Mouse (Mus musculus): ENCODE data around the gene Fam83c. TPM values are rescaled to one million over a fixed set of nuclear protein-coding genes. Genes with fewer than 3 reads are reported as not detected.

Gene Fam83c
- polyA plus RNA-seq, 1 experiment from 2014 or later = 0.36 TPM

DNA sequence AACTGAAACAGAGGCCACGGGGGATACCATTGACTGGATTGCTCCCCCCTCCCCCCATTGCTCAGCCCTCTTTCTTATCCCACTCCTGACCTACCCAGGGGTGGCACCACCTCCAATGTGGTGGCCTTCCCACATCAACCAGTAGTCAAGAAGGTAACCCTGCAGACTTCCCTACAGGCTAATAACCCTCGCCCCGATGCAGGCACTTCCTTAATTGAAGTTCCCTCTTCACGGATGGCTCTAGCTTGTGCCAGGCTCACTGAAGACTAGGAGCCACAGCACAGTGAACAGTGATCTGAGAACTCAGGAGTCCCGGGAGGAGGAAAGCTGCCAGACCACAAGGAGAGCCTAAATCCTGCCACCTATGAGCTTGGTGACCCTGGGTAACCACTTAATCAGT lies 47.7 kb downstream of the Fam83c start:
- Histone ChIP-seq H3K9me3 (no peaks in the 10 kb centered on the region), H3K27me3 (no peaks in the 10 kb centered on the region), H3K4me3 (no peak overlapping the region), H3K9ac (no peak overlapping the region), H3K4me2 (replicated peaks) (no peak overlapping the region), H3K27ac (no peak overlapping the region), H3K4me1 (no peaks in the 10 kb centered on the region), H3K36me3 (no peaks in the 10 kb centered on the region)
- WGBS = 70% methylated on average over 5 of the region's 5 CpGs
- no peak for ATAC-seq (ENCODE audit: insufficient number of reproducible peaks, insufficient read depth, low FRiP score, low TSS enrichment)

DNA sequence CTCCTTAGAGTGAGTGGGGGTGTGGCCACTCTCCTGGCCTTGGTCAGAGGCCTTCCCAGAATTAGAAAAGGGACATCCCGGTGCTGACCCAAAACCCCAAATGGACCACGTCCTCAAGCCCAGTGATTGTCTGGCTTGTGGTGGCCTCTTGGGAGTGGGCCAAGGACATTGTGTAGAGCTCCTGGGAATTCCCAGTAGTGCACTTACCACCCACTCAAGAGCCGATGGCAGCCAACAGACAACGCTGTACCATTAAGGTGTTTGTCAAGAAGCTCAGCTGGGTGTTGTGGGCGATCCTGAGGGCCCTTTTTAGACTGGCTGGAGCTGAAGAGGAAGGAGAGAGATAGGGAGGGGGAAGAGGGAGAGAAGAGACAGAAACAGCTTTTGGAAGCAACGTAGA lies 50.1 kb downstream of the Fam83c start:
- Histone ChIP-seq H3K27me3 (no peaks in the 10 kb centered on the region), H3K9me3 (no peaks in the 10 kb centered on the region), H3K27ac (no peak overlapping the region), H3K36me3 (no peaks in the 10 kb centered on the region), H3K4me2 (replicated peaks) (no peak overlapping the region), H3K4me3 (no peak overlapping the region), H3K4me1 (no peaks in the 10 kb centered on the region), H3K9ac (no peak overlapping the region)
- ATAC-seq (ENCODE audit: insufficient number of reproducible peaks, insufficient read depth, low FRiP score, low TSS enrichment) = no peak
- 75% methylated on average over 6 of the region's 6 CpGs for WGBS

DNA sequence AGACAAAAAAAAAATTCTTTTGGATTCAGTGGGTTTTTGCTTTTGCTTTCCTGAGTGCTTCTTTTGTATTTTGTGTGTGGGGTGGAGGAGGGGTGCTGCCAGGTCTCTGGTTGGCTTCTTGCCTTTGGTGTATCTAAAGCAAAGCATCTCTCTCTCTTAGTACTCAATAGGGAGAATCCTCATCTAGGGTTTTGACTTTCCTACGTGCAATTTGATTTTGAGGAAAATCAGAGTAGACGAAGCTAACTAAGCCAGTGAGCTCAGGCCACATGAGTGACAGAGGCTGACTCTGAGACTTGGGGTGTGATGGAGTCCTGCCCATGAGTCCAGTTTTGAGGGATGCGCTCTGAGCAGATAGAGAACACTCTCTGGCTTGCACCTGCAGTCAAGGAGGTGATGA lies 55.1 kb downstream of the Fam83c start:
- WGBS = 79% methylated on average over 3 of the region's 3 CpGs

DNA sequence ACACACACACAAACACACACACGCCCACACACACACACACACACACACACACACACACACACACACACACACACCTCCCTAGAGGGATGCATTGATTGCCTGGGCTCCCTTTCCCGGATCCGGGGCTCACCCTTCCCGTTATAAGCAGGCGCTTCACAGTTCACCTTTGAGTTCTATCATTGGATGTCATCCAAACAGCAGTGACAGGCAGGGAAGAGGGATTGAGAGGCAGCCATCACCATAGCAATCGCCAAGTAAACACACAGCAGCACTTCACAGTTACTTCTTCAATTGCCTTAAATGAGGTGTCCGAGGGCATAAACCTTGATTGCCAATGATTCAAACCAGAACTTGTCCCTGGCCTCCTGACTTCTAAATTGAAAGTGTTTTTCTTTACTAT lies 55.6 kb downstream of the Fam83c start:
- Histone ChIP-seq H3K9ac (no peak overlapping the region), H3K4me2 (replicated peaks) (no peak overlapping the region), H3K27ac (no peak overlapping the region), H3K4me1 (peaks cover 4% of the 10 kb centered on the region; the same call in 1 of the 2 replicates), H3K27me3 (peaks cover 30% of the 10 kb centered on the region), H3K36me3 (no peaks in the 10 kb centered on the region), H3K9me3 (no peaks in the 10 kb centered on the region), H3K4me3 (no peak overlapping the region)
- no peak for ATAC-seq (ENCODE audit: insufficient number of reproducible peaks, insufficient read depth, low FRiP score, low TSS enrichment)
- 62% methylated on average over 7 of the region's 7 CpGs for WGBS

More for the DNA sequence above, 55.1 kb downstream of the Fam83c start:
- no peak overlapping the region for H3K4me2 ChIP-seq (replicated peaks)
- H3K4me3 ChIP-seq = no peak overlapping the region
- H3K27ac ChIP-seq = no peak overlapping the region
- H3K9ac ChIP-seq = no peak overlapping the region
- no peak for ATAC-seq (ENCODE audit: insufficient number of reproducible peaks, insufficient read depth, low FRiP score, low TSS enrichment)
- peaks cover 4% of the 10 kb centered on the region; the same call in 1 of the 2 replicates for H3K4me1 ChIP-seq
- H3K27me3 ChIP-seq = peaks cover 26% of the 10 kb centered on the region
- no peaks in the 10 kb centered on the region for H3K36me3 ChIP-seq
- no peaks in the 10 kb centered on the region for H3K9me3 ChIP-seq

- H3K9me3 ChIP-seq = no peaks in the 10 kb centered on the region
- H3K4me3 ChIP-seq = no peak overlapping the region
- no peak overlapping the region for H3K9ac ChIP-seq
- H3K4me2 ChIP-seq (replicated peaks) = no peak overlapping the region
- no peaks in the 10 kb centered on the region for H3K36me3 ChIP-seq
- H3K27ac ChIP-seq = no peak overlapping the region
- peaks cover 4% of the 10 kb centered on the region; the same call in 1 of the 2 replicates for H3K4me1 ChIP-seq
- peaks cover 41% of the 10 kb centered on the region for H3K27me3 ChIP-seq
- no peak for ATAC-seq (ENCODE audit: insufficient number of reproducible peaks, insufficient read depth, low FRiP score, low TSS enrichment)
- 69% methylated on average over 6 of the region's 6 CpGs for WGBS
These were observed 56.6 kb downstream of the Fam83c start for GRCm38 (mm10) chr2:155778004-155778403.

DNA sequence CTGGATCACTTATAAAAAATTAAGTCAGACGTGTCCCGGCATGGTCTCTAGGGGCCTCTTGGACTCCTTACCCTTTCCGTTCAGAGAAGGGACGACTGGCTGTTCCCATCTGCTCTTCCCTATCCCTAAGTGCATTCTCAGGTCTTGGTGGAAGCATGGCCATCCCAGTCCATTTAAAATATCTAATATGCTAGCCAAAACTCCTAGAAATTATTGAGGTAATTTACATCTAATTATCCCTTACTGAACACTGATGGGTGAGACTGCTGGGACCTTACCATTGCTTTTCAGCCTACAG lies 57.0 kb downstream of the Fam83c start:
- Histone ChIP-seq H3K36me3 (no peaks in the 10 kb centered on the region), H3K4me1 (peaks cover 4% of the 10 kb centered on the region; the same call in 1 of the 2 replicates), H3K27me3 (peaks cover 45% of the 10 kb centered on the region), H3K4me3 (no peak overlapping the region), H3K27ac (no peak overlapping the region), H3K9me3 (no peaks in the 10 kb centered on the region), H3K9ac (no peak overlapping the region), H3K4me2 (replicated peaks) (no peak overlapping the region)
- 70% methylated on average over 4 of the region's 4 CpGs for WGBS
- no peak for ATAC-seq (ENCODE audit: insufficient number of reproducible peaks, insufficient read depth, low FRiP score, low TSS enrichment)

Other genes with a start within 250 kb of the Fam83c start
- 28.0 and 28.9 TPM in 2 replicates for gene Gss, start 242.0 kb downstream of the Fam83c start, polyA plus RNA-seq (2016; fragmentation: Nextera tagmentation; extraction: Ambion mirVana)
- 1.3 and 1.4 TPM in 2 replicates for gene Myh7b, start 223.6 kb downstream of the Fam83c start, polyA plus RNA-seq (2016; fragmentation: Nextera tagmentation; extraction: Ambion mirVana)
- 171 and 177 TPM in 2 replicates for gene Trpc4ap, start 142.5 kb downstream of the Fam83c start, polyA plus RNA-seq (2016; fragmentation: Nextera tagmentation; extraction: Ambion mirVana)
- gene Edem2, start 105.4 kb downstream of the Fam83c start, polyA plus RNA-seq (2016; fragmentation: Nextera tagmentation; extraction: Ambion mirVana) = 27.3 and 28.5 TPM in 2 replicates
- not detected in 2 replicates for gene Gm17581, start 99.0 kb downstream of the Fam83c start, polyA plus RNA-seq (2016; fragmentation: Nextera tagmentation; extraction: Ambion mirVana)
- gene Procr, start 83.7 kb downstream of the Fam83c start, polyA plus RNA-seq (2016; fragmentation: Nextera tagmentation; extraction: Ambion mirVana) = 3.6 TPM in 2 replicates
- gene Mmp24, start 59.5 kb downstream of the Fam83c start, polyA plus RNA-seq (2016; fragmentation: Nextera tagmentation; extraction: Ambion mirVana) = 0.61 and 1.1 TPM in 2 replicates
- gene BC029722, start 15.4 kb downstream of the Fam83c start, polyA plus RNA-seq (2016; fragmentation: Nextera tagmentation; extraction: Ambion mirVana) = 12.9 and 13.4 TPM in 2 replicates
- gene Eif6, start 7.9 kb downstream of the Fam83c start, polyA plus RNA-seq (2016; fragmentation: Nextera tagmentation; extraction: Ambion mirVana) = 185 and 188 TPM in 2 replicates
- 61.3 and 71.5 TPM in 2 replicates for gene Uqcc1, start 95.5 kb upstream of the Fam83c start, polyA plus RNA-seq (2016; fragmentation: Nextera tagmentation; extraction: Ambion mirVana)
- 0.28 TPM in 1 of 2 replicates, not detected in the other for gene Gm15557, start 105.9 kb upstream of the Fam83c start, polyA plus RNA-seq (2016; fragmentation: Nextera tagmentation; extraction: Ambion mirVana)
- gene Gdf5, start 110.5 kb upstream of the Fam83c start, polyA plus RNA-seq (2016; fragmentation: Nextera tagmentation; extraction: Ambion mirVana) = 5.6 and 10.5 TPM in 2 replicates
- 33.3 and 35.2 TPM in 2 replicates for gene Cep250, start 121.6 kb upstream of the Fam83c start, polyA plus RNA-seq (2016; fragmentation: Nextera tagmentation; extraction: Ambion mirVana)
- gene 6430550D23Rik, start 173.1 kb upstream of the Fam83c start, polyA plus RNA-seq (2016; fragmentation: Nextera tagmentation; extraction: Ambion mirVana) = 2.0 and 2.3 TPM in 2 replicates
- gene Ergic3, start 173.2 kb upstream of the Fam83c start, polyA plus RNA-seq (2016; fragmentation: Nextera tagmentation; extraction: Ambion mirVana) = 199 and 220 TPM in 2 replicates
- gene Fer1l4, start 218.1 kb upstream of the Fam83c start, polyA plus RNA-seq (2016; fragmentation: Nextera tagmentation; extraction: Ambion mirVana) = 0.05 and 0.08 TPM in 2 replicates
- gene Spag4, start 230.3 kb upstream of the Fam83c start, polyA plus RNA-seq (2016; fragmentation: Nextera tagmentation; extraction: Ambion mirVana) = 6.0 and 6.9 TPM in 2 replicates

Data from embryonic facial prominence, embryonic 12.5 days (tissue).